Mouse (Mus musculus): ENCODE data around the gene Gm17332. TPM values are rescaled to one million over a fixed set of nuclear protein-coding genes. Genes with fewer than 3 reads are reported as not detected.
"Not testable (repeated sequence)": the region's sequence is repeated elsewhere in the genome, so short reads cannot be mapped to it uniquely, and the experiment has no call there.

The Gm17332 gene
- polyA plus RNA-seq, 2 experiments = not detected

DNA sequence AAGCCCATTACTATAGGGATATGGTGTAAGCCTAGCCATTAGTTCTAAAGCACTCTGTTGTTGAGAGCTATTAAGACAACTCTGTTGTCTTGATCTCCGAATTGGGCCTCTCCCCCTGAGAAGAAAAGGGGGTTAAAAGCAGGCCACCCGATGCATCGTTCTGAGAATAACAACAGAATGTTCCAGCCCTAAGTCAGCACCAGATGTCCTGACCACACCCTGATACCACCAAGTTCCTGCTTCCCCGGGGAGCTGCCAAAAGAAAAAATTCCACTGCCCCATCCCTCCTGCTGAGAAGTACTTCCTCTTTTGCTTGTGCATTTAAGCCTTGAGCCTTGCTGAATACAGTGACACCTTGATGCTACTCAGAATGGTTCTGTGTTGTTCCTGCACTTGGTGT, 48.5 kb downstream of the Gm17332 start:
- ATAC-seq (ENCODE audit: low FRiP score, low read depth); H3K4me2 ChIP-seq (replicated peaks; ENCODE audit: low read depth, low read length, severe bottlenecking); H3K9me3 ChIP-seq (ENCODE audit: control insufficient read depth, low read length); H3K4me1 ChIP-seq (ENCODE audit: control insufficient read depth, insufficient read depth, low read length); H3K36me3 ChIP-seq (ENCODE audit: control insufficient read depth, insufficient read depth, low read length); H3K9ac ChIP-seq (ENCODE audit: low read depth, low read length, severe bottlenecking); H3K4me3 ChIP-seq (replicated peaks; ENCODE audit: low read length); DNase-seq (ENCODE audit: low spot score); H3K27ac ChIP-seq (replicated peaks; ENCODE audit: low read depth, low read length); H3K27me3 ChIP-seq (ENCODE audit: control insufficient read depth, insufficient read depth, low read length): not testable (repeated sequence)
- WGBS = 75% methylated on average over 4 of the region's 4 CpGs

Other genes with a start within 250 kb of the Gm17332 start
- gene Erlec1, start 228.1 kb downstream of the Gm17332 start, polyA plus RNA-seq (2012; rRNA removed) = 26.9 and 38.4 TPM in 2 replicates
- gene Erlec1, start 228.1 kb downstream of the Gm17332 start, polyA plus RNA-seq (2014; fragmentation: Nextera tagmentation; extraction: Ambion mirVana) = 15.2 and 15.6 TPM in 2 replicates
- 3.0 and 5.1 TPM in 2 replicates for gene Chac2, start 196.1 kb downstream of the Gm17332 start, polyA plus RNA-seq (2012; rRNA removed)
- 10.9 and 12.0 TPM in 2 replicates for gene Chac2, start 196.1 kb downstream of the Gm17332 start, polyA plus RNA-seq (2014; fragmentation: Nextera tagmentation; extraction: Ambion mirVana)
- gene Stc2, start 187.6 kb upstream of the Gm17332 start, polyA plus RNA-seq (2012; rRNA removed) = 4.1 and 4.6 TPM in 2 replicates
- gene Stc2, start 187.6 kb upstream of the Gm17332 start, polyA plus RNA-seq (2014; fragmentation: Nextera tagmentation; extraction: Ambion mirVana) = 1.7 and 1.8 TPM in 2 replicates

Data from limb, embryonic 14.5 days (tissue).